ENCODE assay signal across 25 mouse cellular contexts in genomic region chr13:97919590-97919989, GRCm38 (mm10).
DNase-seq lines count a peak whose midpoint lies in the region; ATAC-seq and TF ChIP-seq lines count a peak whose summit lies in the region.
"Had no signal": no experiment of that assay in that cellular context is flagged by ENCODE, and none has a peak within 500 bp of the region (broad histone marks: within the 10 kb centered on the region; RNA-seq: fewer than 3 reads in every experiment).

No protein-coding gene starts in this region.

- DNase-seq in embryonic facial prominence, embryonic 10.5 days (ENCODE audit: low spot score): no peak
- DNase-seq in kidney, postnatal 0 days (ENCODE audit: low spot score): peak; percentile 7
- DNase-seq in retina, postnatal 1 day: peak; percentile 44
- no peak for DNase-seq in retina, embryonic 14.5 days (ENCODE audit: low spot score)
- DNase-seq in ovary, postnatal 10 days (ENCODE audit: low spot score): no peak
- DNase-seq in lung, postnatal 0 days (ENCODE audit: low spot score): no peak
- DNase-seq: adrenal gland, adult 8-10 months; cerebellum, postnatal 10 days; gastrocnemius, postnatal 25 days; kidney, adult 18-20 months; kidney, postnatal 14 days; liver, postnatal 0 days; lung, postnatal 14 days; right cerebral cortex, postnatal 14 days; spleen, adult 18-20 months; thymus, adult 18-20 months; thymus, postnatal 4 days had no signal

- no peak for TF ChIP-seq CTCF in kidney, postnatal 0 days (IDR thresholded peaks at IDR 0.05; ENCODE audit: low read depth)
- TF ChIP-seq CTCF in lung, postnatal 0 days (IDR thresholded peaks at IDR 0.05): no peak

- H3K27me3 ChIP-seq in embryonic facial prominence, embryonic 13.5 days: no peaks in the 10 kb centered on the region
- H3K27me3 ChIP-seq in embryonic facial prominence, embryonic 10.5 days (replicated peaks; ENCODE audit: low read depth, poor library complexity, severe bottlenecking): no peaks in the 10 kb centered on the region
- H3K27me3 ChIP-seq in kidney, postnatal 0 days (ENCODE audit: insufficient read depth, low read length): no peaks in the 10 kb centered on the region
- no peaks in the 10 kb centered on the region for H3K27me3 ChIP-seq in kidney, embryonic 15.5 days
- no peaks in the 10 kb centered on the region for H3K27me3 ChIP-seq in lung, postnatal 0 days (replicated peaks; ENCODE audit: insufficient read depth, low read length)
- H3K27me3 ChIP-seq: heart, embryonic 15.5 days; neural tube, embryonic 12.5 days; Patski; stomach, embryonic 15.5 days had no signal

- no peaks in the 10 kb centered on the region for H3K36me3 ChIP-seq in embryonic facial prominence, embryonic 13.5 days
- H3K36me3 ChIP-seq in embryonic facial prominence, embryonic 10.5 days (replicated peaks): no peaks in the 10 kb centered on the region
- H3K36me3 ChIP-seq in kidney, postnatal 0 days (ENCODE audit: insufficient read depth, low read length): peaks cover 7% of the 10 kb centered on the region; the same call in 1 of the 2 replicates
- H3K36me3 ChIP-seq in kidney, embryonic 15.5 days: peaks cover 10% of the 10 kb centered on the region; the same call in 1 of the 2 replicates
- H3K36me3 ChIP-seq in lung, postnatal 0 days (ENCODE audit: insufficient read depth, low read length): no peaks in the 10 kb centered on the region
- H3K36me3 ChIP-seq: heart, embryonic 15.5 days; limb, embryonic 10.5 days; neural tube, embryonic 12.5 days; stomach, embryonic 15.5 days had no signal

- H3K27ac ChIP-seq in embryonic facial prominence, embryonic 13.5 days: peak overlapping the region; percentile 49; the same call in 1 of the 2 replicates
- H3K27ac ChIP-seq in embryonic facial prominence, embryonic 10.5 days (replicated peaks): no peak overlapping the region
- no peak overlapping the region for H3K27ac ChIP-seq in kidney, postnatal 0 days
- H3K27ac ChIP-seq in kidney, embryonic 15.5 days: no peak overlapping the region
- no peak overlapping the region for H3K27ac ChIP-seq in lung, postnatal 0 days (ENCODE audit: low read length)
- H3K27ac ChIP-seq: heart, embryonic 15.5 days; limb, embryonic 10.5 days; neural tube, embryonic 12.5 days; stomach, embryonic 15.5 days had no signal

- WGBS in embryonic facial prominence, embryonic 13.5 days: 21% methylated on average over 8 of the region's 8 CpGs
- WGBS in embryonic facial prominence, embryonic 10.5 days: 30% methylated on average over 8 of the region's 8 CpGs
- WGBS in kidney, postnatal 0 days: 36% methylated on average over 8 of the region's 8 CpGs
- WGBS in kidney, embryonic 15.5 days: 28% methylated on average over 8 of the region's 8 CpGs
- 54% methylated on average over 8 of the region's 8 CpGs for WGBS in lung, postnatal 0 days

- no peak overlapping the region for H3K4me2 ChIP-seq in embryonic facial prominence, embryonic 13.5 days
- no peak overlapping the region for H3K4me2 ChIP-seq in kidney, postnatal 0 days (ENCODE audit: low read length)
- no peak overlapping the region for H3K4me2 ChIP-seq in kidney, embryonic 15.5 days
- H3K4me2 ChIP-seq in lung, postnatal 0 days (replicated peaks; ENCODE audit: low read depth, low read length): no peak overlapping the region
- H3K4me2 ChIP-seq: heart, embryonic 15.5 days; neural tube, embryonic 12.5 days; stomach, embryonic 15.5 days had no signal

- no peaks in the 10 kb centered on the region for H3K9me3 ChIP-seq in embryonic facial prominence, embryonic 13.5 days
- H3K9me3 ChIP-seq in embryonic facial prominence, embryonic 10.5 days: no peaks in the 10 kb centered on the region
- H3K9me3 ChIP-seq in kidney, postnatal 0 days (replicated peaks; ENCODE audit: low read length): no peaks in the 10 kb centered on the region
- no peaks in the 10 kb centered on the region for H3K9me3 ChIP-seq in kidney, embryonic 15.5 days (replicated peaks)
- no peaks in the 10 kb centered on the region for H3K9me3 ChIP-seq in lung, postnatal 0 days (ENCODE audit: low read length)
- H3K9me3 ChIP-seq: heart, embryonic 15.5 days; limb, embryonic 10.5 days; neural tube, embryonic 12.5 days; stomach, embryonic 15.5 days had no signal

- H3K4me1 ChIP-seq in embryonic facial prominence, embryonic 13.5 days: peaks cover 32% of the 10 kb centered on the region
- H3K4me1 ChIP-seq in embryonic facial prominence, embryonic 10.5 days: peaks cover 14% of the 10 kb centered on the region
- peaks cover 3% of the 10 kb centered on the region; the same call in 1 of the 2 replicates for H3K4me1 ChIP-seq in kidney, postnatal 0 days (replicated peaks; ENCODE audit: insufficient read depth, low read length)
- peaks cover 18% of the 10 kb centered on the region for H3K4me1 ChIP-seq in kidney, embryonic 15.5 days
- H3K4me1 ChIP-seq in lung, postnatal 0 days (ENCODE audit: insufficient read depth, low read depth, low read length): no peaks in the 10 kb centered on the region
- H3K4me1 ChIP-seq: heart, embryonic 15.5 days; stomach, embryonic 15.5 days had no signal

- no peak overlapping the region for H3K9ac ChIP-seq in embryonic facial prominence, embryonic 13.5 days
- no peak overlapping the region for H3K9ac ChIP-seq in kidney, postnatal 0 days (ENCODE audit: low read depth, low read length)
- no peak overlapping the region for H3K9ac ChIP-seq in kidney, embryonic 15.5 days
- H3K9ac ChIP-seq in lung, postnatal 0 days (replicated peaks; ENCODE audit: low read depth): no peak overlapping the region
- H3K9ac ChIP-seq: heart, embryonic 15.5 days; liver, postnatal 0 days; neural tube, embryonic 12.5 days; stomach, embryonic 15.5 days had no signal

- H3K4me3 ChIP-seq in embryonic facial prominence, embryonic 13.5 days: no peak overlapping the region
- no peak overlapping the region for H3K4me3 ChIP-seq in embryonic facial prominence, embryonic 10.5 days
- no peak overlapping the region for H3K4me3 ChIP-seq in kidney, postnatal 0 days (replicated peaks; ENCODE audit: low read depth, low read length)
- H3K4me3 ChIP-seq in kidney, embryonic 15.5 days (replicated peaks): no peak overlapping the region
- H3K4me3 ChIP-seq in lung, postnatal 0 days (ENCODE audit: low read depth, low read length): no peak overlapping the region
- H3K4me3 ChIP-seq: heart, embryonic 15.5 days; limb, embryonic 10.5 days; neural tube, embryonic 12.5 days; stomach, embryonic 15.5 days had no signal

- no peak for ATAC-seq in embryonic facial prominence, embryonic 13.5 days (ENCODE audit: insufficient number of reproducible peaks, insufficient read depth, low FRiP score, low TSS enrichment, low read depth)
- ATAC-seq in kidney, postnatal 0 days (replicated peaks; ENCODE audit: low FRiP score, low read depth): no peak
- ATAC-seq in kidney, embryonic 15.5 days (replicated peaks; ENCODE audit: low FRiP score): no peak
- ATAC-seq in lung, postnatal 0 days: no peak
- ATAC-seq: CD4-positive, CD25-positive, alpha-beta regulatory T cell, adult 4 months; liver, postnatal 0 days; Patski had no signal

- TF ChIP-seq EP300 in lung, postnatal 0 days (IDR thresholded peaks at IDR 0.05): no peak

Comparison
In these comparisons a context has a peak if more than half of its experiments do, and no peak if none do; other contexts are left out.
1. DNase-seq: peak in kidney, postnatal 0 days (single experiment) and retina, postnatal 1 day (single experiment); none in embryonic facial prominence, embryonic 10.5 days (single experiment), retina, embryonic 14.5 days (single experiment), ovary, postnatal 10 days (single experiment) and lung, postnatal 0 days (single experiment).